Mouse (Mus musculus) midbrain, postnatal 0 days (tissue): ENCODE results near the gene Gtsf2. TPM values are rescaled to one million over a fixed set of nuclear protein-coding genes. Genes with fewer than 3 reads are reported as not detected.

ENCODE experiments used
- ATAC-seq: fragments of 200-750 bp; cut with Nextera tagmentation; 2 replicates; pipeline ENCODE4 v1.8.0; 2017; ENCODE audit warnings: moderate number of reproducible peaks, mild to moderate bottlenecking, moderate TSS enrichment, moderate library complexity; ENCODE audit not compliant: low FRiP score
- DNase-seq: peaks from one replicate; pipeline ENCODE4 v3.0.0-alpha.2; 2015; ENCODE audit warnings: low spot score
- H3K27ac ChIP-seq: fragments of 300-500 bp; sonication (generic); 2 replicates; pipeline ENCODE4 v1.5.1; 2014; ENCODE audit warnings: low read depth, mild to moderate bottlenecking, low read length, mixed read lengths
- H3K27me3 ChIP-seq: fragments of 300-500 bp; sonication (generic); 2 replicates; pipeline ENCODE4 v1.6.1; 2014; ENCODE audit warnings: low read length, control low read depth, mixed read lengths; ENCODE audit not compliant: insufficient read depth
- H3K36me3 ChIP-seq: fragments of 300-500 bp; sonication (generic); 2 replicates; pipeline ENCODE4 v1.6.1; 2014; ENCODE audit warnings: low read length, control low read depth, mixed read lengths; ENCODE audit not compliant: insufficient read depth
- H3K4me1 ChIP-seq: fragments of 300-500 bp; sonication (generic); 2 replicates; pipeline ENCODE4 v1.6.1; 2014; ENCODE audit warnings: mild to moderate bottlenecking, control low read depth, antibody characterized with exemption, low read length, mixed read lengths; ENCODE audit not compliant: insufficient read depth
- H3K4me2 ChIP-seq: fragments of 300-500 bp; sonication (generic); 2 replicates; pipeline ENCODE4 v1.6.1; 2014; ENCODE audit warnings: low read depth, mild to moderate bottlenecking, low read length, mixed read lengths; ENCODE audit not compliant: poor library complexity, severe bottlenecking
- H3K4me3 ChIP-seq: fragments of 300-500 bp; sonication (generic); 2 replicates; pipeline ENCODE4 v1.5.1; 2014; ENCODE audit warnings: low read depth, mild to moderate bottlenecking, low read length, moderate library complexity
- H3K9ac ChIP-seq: fragments of 300-500 bp; sonication (generic); replicated peaks from 2 replicates; pipeline ENCODE4 v1.6.1; 2014; ENCODE audit warnings: mild to moderate bottlenecking, low read length, moderate library complexity, mixed read lengths; ENCODE audit not compliant: poor library complexity, severe bottlenecking
- H3K9me3 ChIP-seq: fragments of 300-500 bp; sonication (generic); 2 replicates; pipeline ENCODE4 v1.6.1; 2016; ENCODE audit warnings: low read length, control low read depth
- CTCF ChIP-seq: IDR thresholded peaks from 2 replicates; pipeline ENCODE4 v1.5.1; 2016; ENCODE audit warnings: antibody characterized with exemption, mild to moderate bottlenecking
- WGBS: fragments of 180-500 bp; shearing (Covaris S2); extraction: QIAGEN DNeasy Blood & Tissue Kit; methylation state at CpG from one replicate; pipeline ENCODE4 v1.1.7; 2014; 5-methylcytosine and 5-hydroxymethylcytosine counted together
- polyA plus RNA-seq: library from polyadenylated mRNA; unstranded; fragments of >200 nt; fragmentation: Nextera tagmentation; extraction: Ambion mirVana; gene quantifications from 2 replicates; pipeline ENCODE4 v1.2.1, GENCODE M21; 2015
- total RNA-seq: library from RNA; depleted of rRNA; stranded (reverse); fragments of >200 nt; gene quantifications from 2 replicates; pipeline ENCODE4 v1.2.3, GENCODE M21; 2014

The Gtsf2 gene
- total and polyA plus RNA-seq, 2 experiments from 2014 or later = 0.44 TPM; not detected in 1

DNA sequence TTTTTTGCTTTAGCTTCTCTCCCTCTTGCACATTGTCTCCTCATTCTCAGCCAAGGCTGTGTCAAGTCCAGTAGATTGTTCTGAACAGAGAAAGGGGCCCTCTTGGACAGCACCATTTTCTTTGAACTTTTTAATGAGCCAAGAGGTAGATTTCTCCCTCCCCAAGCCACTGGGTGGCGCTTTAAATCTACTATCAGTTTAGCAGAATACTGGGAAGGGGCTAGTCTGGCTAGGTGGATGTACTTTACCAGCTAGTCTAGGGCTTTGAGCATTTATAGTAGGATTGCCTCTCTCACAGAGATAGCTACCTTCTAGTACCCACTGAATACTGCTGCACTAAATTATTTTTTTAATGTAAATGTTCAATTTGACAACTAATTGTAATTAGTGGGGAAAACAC is 34.2 kb upstream of the Gtsf2 start:
- H3K36me3 ChIP-seq = no peaks in the 10 kb centered on the region
- WGBS = 3% methylated on average over 1 of the region's 1 CpGs
- H3K9me3 ChIP-seq = no peaks in the 10 kb centered on the region
- H3K4me2 ChIP-seq = no peak overlapping the region
- H3K4me1 ChIP-seq = peaks cover 2% of the 10 kb centered on the region; the same call in 1 of the 2 replicates
- peak; percentile 49; the same call in 1 of the 2 replicates for ATAC-seq
- no peaks in the 10 kb centered on the region for H3K27me3 ChIP-seq
- H3K27ac ChIP-seq = no peak overlapping the region
- DNase-seq = peak; percentile 82
- no peak overlapping the region for H3K9ac ChIP-seq
- peak; percentile 79 for TF ChIP-seq CTCF
- no peak overlapping the region for H3K4me3 ChIP-seq

- TF ChIP-seq CTCF = no peak
- Histone ChIP-seq H3K4me1 (no peaks in the 10 kb centered on the region; the same call in 1 of the 2 replicates), H3K4me2 (no peak overlapping the region), H3K9ac (no peak overlapping the region), H3K27ac (no peak overlapping the region), H3K27me3 (no peaks in the 10 kb centered on the region), H3K9me3 (no peaks in the 10 kb centered on the region), H3K36me3 (no peaks in the 10 kb centered on the region), H3K4me3 (no peak overlapping the region)
- ATAC-seq (no peak), DNase-seq (no peak)
- 86% methylated on average over 2 of the region's 2 CpGs for WGBS
Measured at GRCm38 (mm10) chr15:103480129-103480528, 31.9 kb upstream of the Gtsf2 start.

DNA sequence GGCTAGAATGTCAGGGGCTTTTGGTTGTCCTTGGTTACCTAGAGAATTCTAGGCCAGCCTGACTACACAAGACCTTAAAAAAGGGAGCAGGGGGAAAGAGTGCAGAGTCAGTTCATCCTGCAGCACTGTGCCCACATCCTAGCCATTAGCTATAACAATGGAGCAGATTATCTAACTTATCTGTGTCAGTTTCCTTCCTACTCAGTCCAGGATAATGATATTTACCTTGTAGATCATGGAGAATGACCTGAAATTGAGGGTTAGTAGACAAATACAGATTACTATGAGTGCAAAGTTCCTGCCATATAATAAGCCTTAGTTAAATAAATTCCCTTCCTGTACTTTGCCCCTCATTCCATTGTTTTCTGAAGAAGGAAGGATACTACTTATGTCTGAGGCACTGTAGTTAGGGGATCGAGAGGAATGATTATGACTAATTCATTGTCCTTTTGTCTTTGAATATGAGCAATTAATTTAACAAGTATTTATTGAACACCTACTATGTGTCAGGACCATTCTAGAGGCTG is 30.9 kb upstream of the Gtsf2 start:
- Histone ChIP-seq H3K4me1 (no peaks in the 10 kb centered on the region), H3K9ac (no peak overlapping the region), H3K9me3 (no peaks in the 10 kb centered on the region), H3K4me3 (no peak overlapping the region), H3K27me3 (no peaks in the 10 kb centered on the region), H3K4me2 (no peak overlapping the region), H3K36me3 (no peaks in the 10 kb centered on the region), H3K27ac (no peak overlapping the region)
- DNase-seq = no peak
- no peak for ATAC-seq
- no peak for TF ChIP-seq CTCF
- WGBS = 76% methylated on average over 1 of the region's 1 CpGs

DNA sequence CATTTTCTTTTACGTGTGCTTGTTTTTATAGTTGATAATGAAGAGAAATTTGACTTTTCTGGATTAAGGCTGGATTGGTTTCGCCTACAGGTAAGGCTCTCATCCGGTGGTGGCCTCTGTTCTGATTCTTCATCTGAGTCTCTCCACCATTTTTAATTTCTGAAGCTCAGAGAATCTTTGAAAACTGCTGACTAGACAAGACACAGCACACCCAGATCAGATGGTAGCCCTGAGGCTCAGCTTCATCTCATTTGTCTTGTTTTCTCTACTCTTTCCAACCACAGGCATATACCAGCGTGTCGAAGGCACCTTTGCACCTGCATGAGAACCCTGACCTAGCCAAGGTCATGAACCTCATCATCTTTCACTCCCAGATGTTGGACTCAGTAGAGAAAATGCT is 25.5 kb upstream of the Gtsf2 start:
- Histone ChIP-seq H3K4me1 (no peaks in the 10 kb centered on the region), H3K4me2 (no peak overlapping the region), H3K9me3 (no peaks in the 10 kb centered on the region), H3K4me3 (no peak overlapping the region), H3K27ac (no peak overlapping the region), H3K9ac (no peak overlapping the region), H3K27me3 (no peaks in the 10 kb centered on the region), H3K36me3 (no peaks in the 10 kb centered on the region)
- no peak for TF ChIP-seq CTCF
- ATAC-seq = no peak
- DNase-seq = no peak
- WGBS = 96% methylated on average over 5 of the region's 5 CpGs

- Histone ChIP-seq H3K4me2 (no peak overlapping the region), H3K9me3 (no peaks in the 10 kb centered on the region), H3K9ac (no peak overlapping the region), H3K4me3 (no peak overlapping the region), H3K27ac (no peak overlapping the region), H3K27me3 (no peaks in the 10 kb centered on the region), H3K36me3 (no peaks in the 10 kb centered on the region), H3K4me1 (no peaks in the 10 kb centered on the region)
- DNase-seq (no peak), ATAC-seq (no peak)
- no peak for TF ChIP-seq CTCF
- 86% methylated on average over 7 of the region's 7 CpGs for whole genome bisulfite sequencing
Measured at GRCm38 (mm10) chr15:103473182-103473581, 24.9 kb upstream of the Gtsf2 start.

DNA sequence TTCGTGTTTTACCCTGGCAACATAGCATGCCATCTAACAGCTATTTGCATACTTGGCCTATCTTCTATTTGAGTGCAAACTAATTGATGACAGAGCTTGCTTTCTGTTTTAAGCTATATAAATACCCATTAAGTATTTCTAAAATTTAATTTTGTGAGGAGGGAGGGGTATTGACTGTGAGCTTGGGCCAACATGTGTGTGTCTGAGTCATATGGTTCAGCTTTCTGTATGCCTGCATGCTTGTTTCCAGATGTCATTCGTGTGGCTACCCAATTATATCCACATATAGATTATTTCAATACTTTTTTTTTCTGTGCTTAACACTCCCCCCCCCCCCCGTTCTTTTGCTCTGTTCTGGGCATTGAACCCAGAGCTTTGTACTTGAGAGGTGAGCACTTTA is 24.0 kb upstream of the Gtsf2 start:
- TF ChIP-seq CTCF = no peak

More for the DNA sequence above, 24.0 kb upstream of the Gtsf2 start:
- H3K9me3 ChIP-seq = no peaks in the 10 kb centered on the region
- no peak overlapping the region for H3K9ac ChIP-seq
- 62% methylated on average over 3 of the region's 3 CpGs for WGBS
- H3K4me1 ChIP-seq = no peaks in the 10 kb centered on the region
- ATAC-seq = no peak
- H3K27ac ChIP-seq = no peak overlapping the region
- DNase-seq = no peak
- no peak overlapping the region for H3K4me2 ChIP-seq
- no peaks in the 10 kb centered on the region for H3K36me3 ChIP-seq
- no peaks in the 10 kb centered on the region for H3K27me3 ChIP-seq
- no peak overlapping the region for H3K4me3 ChIP-seq
